In genomic region chr15:94342365-94342764, GRCm38 (mm10) we compare ENCODE assay signal across 9 mouse cellular contexts.
A peak's percentile ranks its signal among the peaks of the same experiment; 100 is the strongest.
DNase-seq lines count a peak whose midpoint lies in the region; ATAC-seq and TF ChIP-seq lines count a peak whose summit lies in the region.
"Had no signal": no experiment of that assay in that cellular context is flagged by ENCODE, and none has a peak within 500 bp of the region (broad histone marks: within the 10 kb centered on the region; RNA-seq: fewer than 3 reads in every experiment).

No protein-coding gene starts in this region.

- WGBS in large intestine, adult 2 months, result 52% methylated on average over 10 of the region's 10 CpGs
- WGBS in lung, embryonic 14.5 days, result 44% methylated on average over 10 of the region's 10 CpGs

- H3K4me3 ChIP-seq in lung, embryonic 14.5 days (ENCODE audit: low read depth, low read length), result no peak overlapping the region
- H3K4me3 ChIP-seq: limb, embryonic 15.5 days had no signal

- H3K27ac ChIP-seq in lung, embryonic 14.5 days (ENCODE audit: low read depth), result no peak overlapping the region
- H3K27ac ChIP-seq: limb, embryonic 15.5 days had no signal

- H3K36me3 ChIP-seq in lung, embryonic 14.5 days (ENCODE audit: insufficient read depth), result 0 out of 2 replicates have a peak, but pooled peaks cover 6% of the 10 kb centered on the region
- H3K36me3 ChIP-seq: limb, embryonic 15.5 days had no signal

- H3K4me2 ChIP-seq in lung, embryonic 14.5 days, result no peak overlapping the region
- H3K4me2 ChIP-seq: limb, embryonic 15.5 days had no signal

- peak; percentile 68 to 71 for DNase-seq in B cell, adult 2 months
- DNase-seq in ES-CJ7 (ENCODE audit: low read depth, low spot score), result peak; percentile 52
- peak; percentile 23 for DNase-seq in c-Kit-positive CD71-positive TER-119-positive erythroid progenitor cells, embryonic 14.5 days (ENCODE audit: low spot score)
- peak; percentile 72 for DNase-seq in gastrocnemius, adult 18-20 months (ENCODE audit: low spot score)
- DNase-seq in large intestine, adult 2 months (ENCODE audit: low read depth, low spot score), result peak; percentile 8
- peak; percentile 82 for DNase-seq in lung, embryonic 14.5 days
- peak; percentile 14 for DNase-seq in spleen, adult 12 weeks (ENCODE audit: low spot score)

- no peaks in the 10 kb centered on the region for H3K9me3 ChIP-seq in lung, embryonic 14.5 days (ENCODE audit: low read depth, low read length)
- H3K9me3 ChIP-seq: limb, embryonic 15.5 days had no signal

- no peaks in the 10 kb centered on the region for H3K27me3 ChIP-seq in lung, embryonic 14.5 days (ENCODE audit: insufficient read depth, low read length)
- H3K27me3 ChIP-seq: limb, embryonic 15.5 days had no signal

- no peaks in the 10 kb centered on the region for H3K4me1 ChIP-seq in lung, embryonic 14.5 days (ENCODE audit: insufficient read depth)

- no peak for ATAC-seq in lung, embryonic 14.5 days (ENCODE audit: insufficient read depth)
- no peak for ATAC-seq in erythroblast, adult 5-6 weeks (replicated peaks; ENCODE audit: low FRiP score, poor library complexity, severe bottlenecking)

- peak; percentile 78 for TF ChIP-seq CTCF in lung, embryonic 14.5 days (IDR thresholded peaks at IDR 0.05; ENCODE audit: low read depth)

- H3K9ac ChIP-seq in lung, embryonic 14.5 days, result no peak overlapping the region
- H3K9ac ChIP-seq: limb, embryonic 15.5 days had no signal

Comparison
In these comparisons a context has a peak if more than half of its experiments do, and no peak if none do; other contexts are left out.
1. DNase-seq: peak in every context shown above with its lines; median percentile 82 in lung, embryonic 14.5 days; 72 in gastrocnemius, adult 18-20 months; 70 in B cell, adult 2 months; 52 in ES-CJ7; 23 in c-Kit-positive CD71-positive TER-119-positive erythroid progenitor cells, embryonic 14.5 days; 14 in spleen, adult 12 weeks; 8 in large intestine, adult 2 months.